Mouse (Mus musculus) kidney, postnatal 25 days (tissue): Measurements from ENCODE around the gene Nsmce1.

Experiments
- DNase-seq, 2 experiments: peaks; one replicate each; pipeline ENCODE4 v3.0.0; 2021; ENCODE audit warnings: mixed read lengths in 2 of 2

Gene Nsmce1

DNA sequence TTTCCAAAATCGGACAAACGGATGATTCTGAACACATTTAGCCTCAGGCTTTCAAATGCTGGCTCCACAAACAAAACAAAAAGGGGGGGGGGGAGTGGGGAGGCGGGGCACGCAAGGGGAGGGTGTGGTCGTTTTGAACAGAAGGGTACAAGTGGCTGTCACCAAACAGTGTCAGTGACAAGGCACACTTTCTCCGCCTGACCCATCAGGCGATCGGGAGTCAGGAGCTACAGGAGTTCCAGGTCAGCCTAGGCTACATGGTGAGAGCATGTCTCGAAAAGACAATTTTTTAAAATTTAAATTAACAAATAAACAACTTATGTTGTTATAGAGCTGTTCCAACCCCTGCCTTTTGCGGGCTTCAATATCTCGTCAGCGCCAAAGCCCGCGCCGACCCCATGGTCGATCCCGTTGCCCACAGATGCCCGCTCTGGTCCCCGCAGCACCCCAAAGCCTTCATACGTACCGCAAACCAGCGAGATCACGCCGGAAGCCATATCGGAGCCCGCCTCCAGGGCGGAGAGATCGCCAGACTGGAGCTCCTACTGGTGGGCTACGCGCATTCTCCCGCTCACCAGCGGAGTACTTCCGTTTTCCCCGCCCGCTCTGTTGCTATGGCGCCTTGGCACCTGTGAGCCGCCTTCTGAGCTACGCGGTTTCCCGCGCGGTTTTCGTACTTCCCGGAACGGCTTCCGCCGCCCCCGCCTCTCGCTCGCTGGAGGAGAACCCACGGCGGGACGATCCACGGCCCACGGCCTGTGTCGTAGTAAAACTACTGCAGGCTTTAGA is at the start of gene Nsmce1:
Nsmce1 (minus strand) TSS at position 650 of the 789 bp plus-strand sequence.
- peak; percentile 95 to 98 for DNase-seq

- DNase-seq = no peak
Observed at GRCm38 (mm10) chr7:125541026-125541425, 49.6 kb upstream of the Nsmce1 start.

DNA sequence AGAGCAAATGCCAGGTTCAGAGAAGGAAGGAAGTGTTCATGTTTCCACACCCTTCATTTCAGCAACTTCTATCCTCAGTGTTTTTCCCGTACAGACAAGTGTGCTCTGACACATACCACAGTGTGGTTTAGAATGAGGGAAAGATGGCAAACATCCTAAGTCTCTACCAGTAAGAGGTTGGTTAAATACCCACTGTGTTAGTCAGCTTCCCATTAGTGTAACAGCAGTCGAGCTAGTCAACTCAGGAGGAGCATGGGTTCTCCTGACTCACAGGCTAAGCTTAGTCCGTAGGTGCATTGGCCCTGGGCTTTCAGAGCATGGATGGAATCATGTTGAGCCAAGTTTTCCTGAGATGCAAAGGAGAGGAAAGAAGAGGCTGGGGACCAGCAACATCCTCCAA is 48.0 kb upstream of the Nsmce1 start:
- no peak for DNase-seq

- DNase-seq = no peak
Observed at GRCm38 (mm10) chr7:125527901-125528580, 36.6 kb upstream of the Nsmce1 start.

DNA sequence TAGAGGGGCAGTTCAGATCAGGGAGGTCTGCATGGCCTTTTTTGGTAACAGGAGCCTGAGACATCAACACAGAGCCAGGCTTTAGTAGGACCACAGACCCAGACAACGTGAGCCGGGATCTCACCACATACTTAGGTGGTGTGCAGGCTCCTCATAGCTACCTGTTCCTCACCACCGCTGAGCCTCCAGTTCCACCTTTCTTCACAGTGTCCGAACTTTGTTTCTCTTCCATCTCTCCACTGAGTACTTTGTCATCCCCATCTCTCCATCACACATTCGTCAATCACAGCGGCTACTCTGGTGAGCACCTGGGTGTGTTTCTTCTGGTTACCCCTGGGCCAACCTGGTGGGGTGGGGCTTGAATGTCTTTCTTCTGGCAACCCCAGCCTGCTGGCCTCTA is 35.8 kb upstream of the Nsmce1 start:
- DNase-seq = no peak

DNA sequence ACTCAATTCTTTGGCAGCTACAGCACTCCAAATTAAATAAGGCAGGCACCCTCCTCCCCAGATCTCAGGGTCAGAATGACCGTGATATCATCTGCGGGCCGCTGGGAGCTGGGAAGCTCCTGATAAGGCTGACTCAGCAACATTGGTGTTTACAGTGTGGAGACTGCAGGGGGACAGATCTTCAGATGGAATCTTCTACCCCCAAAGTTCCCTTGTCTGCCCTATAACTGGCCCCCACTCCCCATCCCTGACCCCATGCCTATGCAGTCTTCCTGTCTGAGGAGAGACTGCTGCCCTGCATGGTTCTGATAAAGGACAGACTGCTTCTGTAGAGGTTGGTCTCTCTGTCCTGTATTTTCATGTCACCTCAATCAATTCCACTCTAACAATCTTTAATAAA is 31.7 kb upstream of the Nsmce1 start:
- DNase-seq = no peak

DNA sequence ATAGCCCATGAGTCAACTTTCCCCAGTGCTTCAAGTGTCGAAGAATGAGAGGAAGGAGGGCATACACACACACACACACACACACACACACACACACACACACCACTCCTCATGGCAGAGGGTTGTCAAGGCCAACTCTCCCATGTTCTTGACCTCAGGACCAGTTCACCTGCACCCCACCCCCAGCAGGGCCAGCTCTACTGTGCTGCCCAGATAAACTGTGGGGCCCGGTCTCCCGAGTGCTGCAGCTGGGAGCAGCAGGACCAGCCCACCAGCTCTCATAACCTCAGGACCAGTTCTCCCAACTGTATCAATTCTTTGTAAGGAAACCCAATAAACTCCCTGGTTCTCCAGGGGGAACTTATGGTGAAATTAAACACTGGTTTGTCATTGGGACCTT is 28.3 kb upstream of the Nsmce1 start:
- DNase-seq = no peak

DNA sequence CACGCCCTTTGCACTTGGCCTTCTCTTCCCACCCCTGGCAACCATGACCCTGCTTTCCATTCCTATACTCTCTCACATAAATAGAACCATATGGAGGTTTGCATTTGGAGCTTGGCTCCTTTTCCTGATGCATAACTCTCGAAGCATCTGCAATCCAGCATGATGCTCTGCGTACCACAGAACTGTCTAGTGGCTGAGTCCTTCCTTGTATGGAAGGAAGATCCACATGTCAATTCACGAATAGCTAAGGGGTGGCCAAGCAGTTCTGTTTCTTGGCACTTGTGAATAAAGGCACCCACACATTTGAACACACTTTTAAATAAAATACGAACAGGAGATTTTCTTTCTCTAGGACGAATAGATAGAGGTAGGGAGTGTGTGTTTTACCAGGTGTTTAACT is 26.1 kb upstream of the Nsmce1 start:
- no peak for DNase-seq

GRCm38 (mm10) chr7:125516723-125517122 is 25.3 kb upstream of the Nsmce1 start:
- no peak for DNase-seq

DNA sequence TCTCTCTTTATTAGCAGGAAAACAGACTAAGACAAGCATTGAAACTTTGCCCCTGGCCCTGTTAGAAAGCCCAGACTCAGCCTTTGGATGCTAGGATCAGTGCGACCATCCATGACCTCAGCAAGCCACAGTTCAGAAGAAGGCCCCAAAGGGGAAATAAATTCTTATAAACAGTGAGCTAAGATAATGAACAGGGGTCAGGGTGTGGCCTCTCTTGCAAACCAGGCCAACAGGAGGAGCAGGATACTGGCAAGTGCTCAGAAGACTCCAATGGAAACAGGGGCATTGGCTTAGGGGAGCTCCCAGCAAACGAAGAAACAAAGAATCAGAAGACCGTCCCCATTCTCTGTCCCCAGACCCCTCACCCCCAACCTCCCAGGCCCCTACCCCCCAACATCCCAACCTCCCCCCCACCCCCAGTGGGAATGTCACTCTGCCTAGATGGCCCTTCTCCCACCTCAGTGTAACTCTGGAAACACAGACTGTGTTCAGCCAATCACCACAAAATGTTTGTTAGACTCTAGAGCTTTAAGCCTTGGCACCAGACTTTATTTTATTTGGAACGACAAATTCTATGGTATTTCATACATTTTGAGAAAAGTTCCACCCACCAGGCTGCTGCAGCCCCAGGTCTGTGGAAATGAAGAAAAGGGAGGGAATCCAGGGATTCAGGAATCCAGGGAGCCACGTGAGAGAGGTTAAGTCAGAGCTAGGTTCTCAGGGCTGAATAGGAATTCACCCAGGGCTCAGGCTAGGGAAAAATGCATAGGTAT is 23.9 kb upstream of the Nsmce1 start:
- no peak for DNase-seq

GRCm38 (mm10) chr7:125511852-125512251 is 20.5 kb upstream of the Nsmce1 start:
- no peak for DNase-seq

DNA sequence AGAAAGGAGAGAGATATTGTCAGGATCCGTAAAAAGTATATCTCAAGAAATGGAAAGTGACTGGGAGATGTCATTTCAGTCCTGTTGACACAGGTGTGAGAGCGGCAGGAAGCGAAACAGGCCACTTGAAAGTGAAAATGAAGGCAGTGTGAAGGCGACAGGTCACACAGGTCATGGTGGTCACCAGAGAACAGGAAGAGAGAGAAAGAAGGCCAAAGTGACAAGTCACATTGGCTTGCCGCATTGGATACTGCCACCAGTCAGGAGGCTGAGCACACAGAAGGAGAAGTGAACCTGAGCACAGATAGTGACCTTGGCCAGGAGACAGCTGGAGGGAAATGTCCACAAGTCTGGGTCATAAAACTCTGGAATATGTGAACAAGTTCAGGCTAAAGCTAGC is 20.0 kb upstream of the Nsmce1 start:
- DNase-seq = no peak

GRCm38 (mm10) chr7:125507279-125507678 is 15.9 kb upstream of the Nsmce1 start:
- DNase-seq = no peak

- DNase-seq = no peak
Observed at GRCm38 (mm10) chr7:125505568-125505967, 14.2 kb upstream of the Nsmce1 start.

- DNase-seq = no peak
Observed at GRCm38 (mm10) chr7:125504618-125505017, 13.2 kb upstream of the Nsmce1 start.

GRCm38 (mm10) chr7:125503374-125504092 is 12.1 kb upstream of the Nsmce1 start:
- no peak for DNase-seq

DNA sequence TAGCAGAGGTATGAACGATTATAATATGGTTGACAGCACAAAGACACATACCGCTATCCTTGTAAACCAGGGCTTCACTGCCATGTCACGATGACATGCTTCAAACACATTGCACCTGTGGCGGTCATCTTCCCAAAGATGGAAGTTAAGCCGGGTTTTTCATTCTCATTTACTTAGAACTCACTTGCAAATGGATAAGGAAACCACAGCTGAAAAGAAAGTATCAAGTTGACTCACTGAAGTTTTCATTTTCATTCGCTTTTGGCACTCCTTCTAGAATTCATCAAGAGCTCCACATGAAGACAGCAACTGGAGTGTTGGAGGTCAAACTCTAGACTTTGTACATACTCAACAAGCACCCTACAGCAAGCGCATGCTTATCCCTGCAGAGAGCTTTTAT is 9.5 kb upstream of the Nsmce1 start:
- no peak for DNase-seq

GRCm38 (mm10) chr7:125499927-125500868 is 8.8 kb upstream of the Nsmce1 start:
- no peak for DNase-seq

DNA sequence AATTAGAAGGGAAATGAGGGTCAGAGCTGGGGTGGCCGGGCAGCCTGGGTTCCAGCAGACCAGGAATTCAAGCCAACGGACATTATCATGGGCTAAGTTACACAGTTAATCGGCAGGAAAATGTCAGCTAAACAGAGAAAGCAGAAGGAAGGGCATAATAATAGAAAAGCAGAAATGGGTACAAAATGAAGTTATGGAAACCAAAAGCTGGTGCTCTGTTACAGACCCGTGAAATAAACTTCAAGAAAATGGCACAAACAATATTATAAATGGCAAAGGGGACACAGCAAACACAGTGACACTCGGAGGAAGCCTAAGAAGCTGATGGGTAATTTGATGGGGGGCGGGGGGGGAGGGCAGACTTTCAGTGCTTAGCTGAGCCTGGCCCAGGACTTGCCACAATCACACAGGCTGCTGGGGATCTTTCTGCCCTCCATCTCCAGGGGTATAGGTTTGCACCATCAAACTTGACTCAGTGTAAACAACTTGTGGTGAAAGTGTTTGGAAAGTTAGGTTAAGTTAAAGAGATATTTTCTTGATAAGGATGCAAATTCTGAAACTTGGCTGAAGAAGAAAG is 4.6 kb upstream of the Nsmce1 start:
- no peak for DNase-seq

GRCm38 (mm10) chr7:125492551-125492950 is 1.2 kb upstream of the Nsmce1 start:
- no peak for DNase-seq

- no peak for DNase-seq
Observed at GRCm38 (mm10) chr7:125491760-125492159, 364 bp upstream of the Nsmce1 start.
